Mouse (Mus musculus) lung, postnatal 0 days (tissue): Measurements from ENCODE around the gene Ptgr1. TPM values are rescaled to one million over a fixed set of nuclear protein-coding genes. Genes with fewer than 3 reads are reported as not detected.

Experiments
- ATAC-seq: fragments of 200-750 bp; cut with Nextera tagmentation; 2 replicates; pipeline ENCODE4 v1.8.0; 2017; ENCODE audit warnings: moderate library complexity
- DNase-seq: peaks from one replicate; pipeline ENCODE4 v3.0.0-alpha.2; 2016; ENCODE audit warnings: low spot score
- H3K27ac ChIP-seq: fragments of 300-500 bp; sonication (generic); 2 replicates; pipeline ENCODE4 v1.5.1; 2014; ENCODE audit warnings: antibody characterized with exemption, mild to moderate bottlenecking, low read length, mixed read lengths
- H3K27me3 ChIP-seq: fragments of 300-500 bp; sonication (generic); replicated peaks from 2 replicates; pipeline ENCODE4 v1.6.1; 2014; ENCODE audit warnings: low read length, mixed read lengths; ENCODE audit not compliant: insufficient read depth
- H3K36me3 ChIP-seq: fragments of 300-500 bp; sonication (generic); 2 replicates; pipeline ENCODE4 v1.6.1; 2014; ENCODE audit warnings: low read length, mixed read lengths; ENCODE audit not compliant: insufficient read depth
- H3K4me1 ChIP-seq: fragments of 300-500 bp; sonication (generic); 2 replicates; pipeline ENCODE4 v1.6.1; 2014; ENCODE audit warnings: antibody characterized with exemption, low read depth, low read length, mixed read lengths; ENCODE audit not compliant: insufficient read depth
- H3K4me2 ChIP-seq: fragments of 300-500 bp; sonication (generic); replicated peaks from 2 replicates; pipeline ENCODE4 v1.6.1; 2014; ENCODE audit warnings: low read depth, mild to moderate bottlenecking, low read length, moderate library complexity, mixed read lengths
- H3K4me3 ChIP-seq: fragments of 300-500 bp; sonication (generic); 2 replicates; pipeline ENCODE4 v1.5.1; 2014; ENCODE audit warnings: low read depth, low read length
- H3K9ac ChIP-seq: fragments of 300-500 bp; sonication (generic); replicated peaks from 2 replicates; pipeline ENCODE4 v1.6.1; 2014; ENCODE audit warnings: low read depth, mild to moderate bottlenecking
- H3K9me3 ChIP-seq: fragments of 300-500 bp; sonication (generic); 2 replicates; pipeline ENCODE4 v1.6.1; 2016; ENCODE audit warnings: low read length, mixed read lengths
- CTCF ChIP-seq: IDR thresholded peaks from 2 replicates; pipeline ENCODE4 v1.5.1; 2016; ENCODE audit warnings: antibody characterized with exemption, mild to moderate bottlenecking
- EP300 ChIP-seq: IDR thresholded peaks from 2 replicates; pipeline ENCODE4 v1.6.1; 2016; ENCODE audit warnings: antibody characterized with exemption, mild to moderate bottlenecking, control low read depth
- WGBS: fragments of 180-500 bp; shearing (Covaris S2); extraction: QIAGEN DNeasy Blood & Tissue Kit; methylation state at CpG from one replicate; pipeline ENCODE4 v1.1.7; 2014; 5-methylcytosine and 5-hydroxymethylcytosine counted together
- polyA plus RNA-seq: library from polyadenylated mRNA; unstranded; fragments of >200 nt; fragmentation: Nextera tagmentation; extraction: Ambion mirVana; gene quantifications from 2 replicates; pipeline ENCODE4 v1.2.1, GENCODE M21; 2015

Ptgr1 gene
- polyA plus RNA-seq, 1 experiment from 2014 or later = 23.5 TPM

DNA sequence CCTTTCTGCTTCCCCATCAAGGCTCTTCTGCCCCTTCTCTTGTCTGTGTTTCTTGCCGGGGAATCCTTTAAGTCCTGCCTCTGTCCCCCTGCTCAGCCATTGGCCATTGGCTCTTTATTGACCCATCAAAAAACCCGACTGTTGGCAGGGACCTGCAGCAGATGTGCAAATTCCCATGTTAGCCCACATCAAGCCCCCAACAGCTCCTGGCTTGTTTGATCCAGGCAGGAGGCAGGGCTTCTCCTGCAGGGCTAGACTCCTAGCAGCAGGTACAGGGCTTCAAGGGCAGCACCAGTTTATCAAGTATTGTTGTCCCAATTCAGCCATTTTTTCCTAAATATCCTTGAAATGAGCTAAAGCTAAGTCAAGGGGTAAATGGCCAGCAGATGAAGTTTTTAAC is 60.8 kb downstream of the Ptgr1 start:
- TF ChIP-seq EP300 (no peak), CTCF (no peak)
- ATAC-seq = no peak
- H3K4me3 ChIP-seq = no peak overlapping the region
- H3K4me1 ChIP-seq = no peaks in the 10 kb centered on the region
- DNase-seq = no peak
- H3K9me3 ChIP-seq = no peaks in the 10 kb centered on the region
- H3K36me3 ChIP-seq = no peaks in the 10 kb centered on the region
- H3K9ac ChIP-seq = no peak overlapping the region
- H3K4me2 ChIP-seq = no peak overlapping the region
- no peak overlapping the region for H3K27ac ChIP-seq
- no peaks in the 10 kb centered on the region for H3K27me3 ChIP-seq
- 37% methylated on average over 2 of the region's 2 CpGs for WGBS

- Histone ChIP-seq H3K4me1 (no peaks in the 10 kb centered on the region), H3K4me2 (no peak overlapping the region), H3K27me3 (no peaks in the 10 kb centered on the region), H3K9me3 (no peaks in the 10 kb centered on the region), H3K27ac (no peak overlapping the region), H3K4me3 (no peak overlapping the region), H3K9ac (no peak overlapping the region), H3K36me3 (no peaks in the 10 kb centered on the region)
- ATAC-seq (no peak), DNase-seq (no peak)
- TF ChIP-seq EP300 (no peak), CTCF (no peak)
- WGBS = 42% methylated on average over 5 of the region's 5 CpGs
Observed at GRCm38 (mm10) chr4:58925664-58926063, 61.3 kb downstream of the Ptgr1 start.

DNA sequence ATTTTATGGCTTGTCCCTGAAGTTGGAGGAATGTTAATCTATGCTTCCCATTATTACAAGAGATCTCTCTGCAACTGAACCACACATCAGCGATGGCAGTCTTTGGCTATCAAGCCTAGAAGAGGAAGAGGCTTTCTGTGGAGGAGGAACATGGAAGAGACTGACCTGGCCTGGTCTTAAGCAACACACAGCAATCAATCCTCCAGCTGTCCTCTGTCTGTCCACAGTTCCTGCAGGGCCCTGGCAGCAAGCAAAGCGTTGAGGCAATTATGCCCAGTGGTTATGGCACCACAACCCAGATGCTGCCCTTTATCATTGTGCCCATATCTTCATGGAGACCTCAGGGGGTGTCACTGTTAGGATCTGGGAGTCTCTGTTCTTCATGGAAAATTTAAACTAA is 63.0 kb downstream of the Ptgr1 start:
- ATAC-seq (no peak), DNase-seq (no peak)
- WGBS = 60% methylated on average over 2 of the region's 2 CpGs
- no peaks in the 10 kb centered on the region for H3K27me3 ChIP-seq
- H3K4me1 ChIP-seq = no peaks in the 10 kb centered on the region
- H3K4me2 ChIP-seq = no peak overlapping the region
- no peak overlapping the region for H3K27ac ChIP-seq
- no peaks in the 10 kb centered on the region for H3K36me3 ChIP-seq
- no peak overlapping the region for H3K4me3 ChIP-seq
- H3K9ac ChIP-seq = no peak overlapping the region
- TF ChIP-seq EP300 = no peak
- no peak for TF ChIP-seq CTCF
- no peaks in the 10 kb centered on the region for H3K9me3 ChIP-seq

Other genes with a start within 250 kb of the Ptgr1 start
- not detected in 2 replicates for gene Olfr267, start 199.4 kb downstream of the Ptgr1 start, polyA plus RNA-seq
- gene Ecpas, start 74.4 kb downstream of the Ptgr1 start, polyA plus RNA-seq = 15.8 and 17.4 TPM in 2 replicates
- not detected in 2 replicates for gene Zkscan16, start 43.5 kb downstream of the Ptgr1 start, polyA plus RNA-seq
- 14.1 and 16.6 TPM in 2 replicates for gene Dnajc25, start 7.9 kb upstream of the Ptgr1 start, polyA plus RNA-seq
- 18.9 and 23.2 TPM in 2 replicates for gene Gm20503, start 16.1 kb upstream of the Ptgr1 start, polyA plus RNA-seq
- 38.4 TPM in 2 replicates for gene Gng10, start 48.0 kb upstream of the Ptgr1 start, polyA plus RNA-seq
- not detected in 2 replicates for gene AI481877, start 151.9 kb upstream of the Ptgr1 start, polyA plus RNA-seq
- gene Ugcg, start 202.1 kb upstream of the Ptgr1 start, polyA plus RNA-seq = 13.8 and 16.2 TPM in 2 replicates